Mouse (Mus musculus): ENCODE measurements around the gene Gm12794. TPM values are rescaled to one million over a fixed set of nuclear protein-coding genes. Genes with fewer than 3 reads are reported as not detected.
"Not testable (repeated sequence)": the region's sequence is repeated elsewhere in the genome, so short reads cannot be mapped to it uniquely, and the experiment has no call there.

Gm12794 gene
- total RNA-seq (2015; ENCODE audit: low replicate concordance) (not detected in 2 replicates), total RNA-seq (2017; ENCODE audit: low replicate concordance) (not detected in 2 replicates)

DNA sequence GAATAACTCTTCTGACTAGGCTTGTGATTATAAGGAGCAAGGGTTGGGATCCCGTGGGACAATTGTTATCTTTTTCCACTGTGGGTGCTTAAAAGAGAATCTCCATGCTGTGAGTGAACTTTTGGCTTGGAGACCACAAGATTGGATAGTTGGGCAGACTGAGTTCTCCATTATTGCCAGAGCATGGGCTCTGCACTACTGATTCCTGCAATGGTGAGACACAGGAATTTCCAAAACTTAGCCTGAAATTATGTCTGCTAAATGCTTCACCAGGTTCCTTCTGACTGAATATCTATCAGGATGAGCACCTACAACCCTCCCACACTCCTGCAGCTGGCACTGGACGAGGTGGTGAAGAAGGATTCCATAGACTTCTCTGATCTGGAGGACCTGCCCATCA, at the start of gene Gm12794:
Gene Gm12794, plus strand, starts transcription at position 301 of the 400 bp plus-strand sequence.
- not testable (repeated sequence) for ATAC-seq (replicated peaks; ENCODE audit: low FRiP score, poor library complexity, severe bottlenecking)

GRCm38 (mm10) chr4:101893656-101894420, 46.4 kb upstream of the Gm12794 start, which contains the start of gene C130073F10Rik:
Gene C130073F10Rik (minus strand): TSS chr4:101893789.
- ATAC-seq (replicated peaks; ENCODE audit: low FRiP score, poor library complexity, severe bottlenecking) = no peak

DNA sequence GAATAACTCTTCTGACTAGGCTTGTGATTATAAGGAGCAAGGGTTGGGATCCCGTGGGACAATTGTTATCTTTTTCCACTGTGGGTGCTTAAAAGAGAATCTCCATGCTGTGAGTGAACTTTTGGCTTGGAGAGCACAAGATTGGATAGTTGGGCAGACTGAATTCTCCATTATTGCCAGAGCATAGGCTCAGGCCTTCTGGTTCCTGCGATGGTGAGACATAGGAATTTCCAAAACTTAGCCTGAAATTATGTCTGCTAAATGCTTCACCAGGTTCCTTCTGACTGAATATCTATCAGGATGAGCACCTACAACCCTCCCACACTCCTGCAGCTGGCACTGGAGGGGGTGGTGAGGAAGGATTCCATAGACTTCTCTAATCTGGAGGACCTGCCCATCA, 31.4 kb upstream of the Gm12794 start, which contains the start of gene Gm12800:
Gene Gm12800, plus strand, starts transcription at position 301 of the 400 bp plus-strand sequence.
- ATAC-seq (replicated peaks; ENCODE audit: low FRiP score, poor library complexity, severe bottlenecking) = not testable (repeated sequence)

- not testable (repeated sequence) for ATAC-seq (replicated peaks; ENCODE audit: low FRiP score, poor library complexity, severe bottlenecking)
These were observed 40.7 kb downstream of the Gm12794 start, which contains the start of gene Gm12790 for GRCm38 (mm10) chr4:101980949-101981348. Gene Gm12790 (minus strand): TSS chr4:101981049.

DNA sequence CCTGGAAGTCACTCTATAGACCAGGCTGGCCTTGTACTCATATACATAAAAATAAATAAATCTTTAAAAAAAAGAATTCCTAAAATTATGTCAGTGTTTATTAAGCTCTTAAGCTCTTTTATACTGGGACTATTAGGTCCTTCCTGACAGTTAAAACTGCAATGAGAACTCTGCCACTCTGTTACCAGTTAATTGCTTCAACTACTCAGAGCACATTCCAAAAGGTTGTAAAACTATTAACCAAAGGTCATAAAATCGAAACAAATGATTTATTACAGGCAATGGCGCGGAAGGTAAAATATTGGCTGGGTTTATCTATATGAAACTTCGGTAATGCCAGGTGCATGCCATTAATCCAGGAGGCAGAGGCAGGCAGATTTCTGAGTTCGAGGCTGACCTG, 45.5 kb downstream of the Gm12794 start:
- no peak for ATAC-seq (replicated peaks; ENCODE audit: low FRiP score, poor library complexity, severe bottlenecking)

DNA sequence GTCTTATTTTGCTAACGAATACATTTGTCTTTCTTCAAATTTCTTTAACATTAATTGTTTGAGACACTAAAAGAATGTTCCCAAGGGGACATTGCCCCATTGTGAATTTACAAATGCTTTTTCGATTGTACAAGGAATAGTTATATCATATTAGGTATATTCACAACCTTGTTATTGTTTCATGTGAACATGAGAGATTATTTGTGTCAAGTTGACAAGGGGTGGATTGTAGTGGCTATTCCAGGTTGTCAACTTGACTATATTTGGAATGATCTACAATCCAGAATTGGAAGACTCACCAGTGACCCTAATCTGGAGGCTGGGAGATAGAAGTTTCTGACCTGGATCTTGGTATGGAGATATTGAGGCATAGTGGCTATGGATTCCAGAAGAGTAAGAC, 46.1 kb downstream of the Gm12794 start, which contains the start of gene Gm12789:
Gene Gm12789, plus strand, starts transcription at position 301 of the 400 bp plus-strand sequence.
- not testable (repeated sequence) for ATAC-seq (replicated peaks; ENCODE audit: low FRiP score, poor library complexity, severe bottlenecking)

Other genes with a start within 250 kb of the Gm12794 start
- 33.0 TPM in 1 of 2 replicates, not detected in the other for gene Lepr, start 223.0 kb upstream of the Gm12794 start, total RNA-seq (2015; ENCODE audit: low replicate concordance)
- 1.3 and 7.9 TPM in 2 replicates for gene Lepr, start 223.0 kb upstream of the Gm12794 start, total RNA-seq (2017; ENCODE audit: low replicate concordance)
- not detected in 2 replicates for gene B020004J07Rik, start 96.4 kb upstream of the Gm12794 start, total RNA-seq (2015; ENCODE audit: low replicate concordance)
- not detected in 2 replicates for gene B020004J07Rik, start 96.4 kb upstream of the Gm12794 start, total RNA-seq (2017; ENCODE audit: low replicate concordance)
- gene C130073F10Rik, start 46.6 kb upstream of the Gm12794 start, total RNA-seq (2015; ENCODE audit: low replicate concordance) = not detected in 2 replicates
- not detected in 2 replicates for gene C130073F10Rik, start 46.6 kb upstream of the Gm12794 start, total RNA-seq (2017; ENCODE audit: low replicate concordance)
- gene Gm12800, start 31.3 kb upstream of the Gm12794 start, total RNA-seq (2015; ENCODE audit: low replicate concordance) = not detected in 2 replicates
- gene Gm12800, start 31.3 kb upstream of the Gm12794 start, total RNA-seq (2017; ENCODE audit: low replicate concordance) = not detected in 2 replicates
- gene Gm12790, start 40.6 kb downstream of the Gm12794 start, total RNA-seq (2015; ENCODE audit: low replicate concordance) = not detected in 2 replicates
- gene Gm12790, start 40.6 kb downstream of the Gm12794 start, total RNA-seq (2017; ENCODE audit: low replicate concordance) = not detected in 2 replicates
- gene Gm12789, start 46.2 kb downstream of the Gm12794 start, total RNA-seq (2015; ENCODE audit: low replicate concordance) = not detected in 2 replicates
- not detected in 2 replicates for gene Gm12789, start 46.2 kb downstream of the Gm12794 start, total RNA-seq (2017; ENCODE audit: low replicate concordance)
- gene Pde4b, start 147.1 kb downstream of the Gm12794 start, total RNA-seq (2015; ENCODE audit: low replicate concordance) = 4.0 and 5.4 TPM in 2 replicates
- 2.3 and 3.5 TPM in 2 replicates for gene Pde4b, start 147.1 kb downstream of the Gm12794 start, total RNA-seq (2017; ENCODE audit: low replicate concordance)